Mouse (Mus musculus) heart, embryonic 14.5 days (tissue): ENCODE data around the gene Icmt. TPM values are rescaled to one million over a fixed set of nuclear protein-coding genes. Genes with fewer than 3 reads are reported as not detected.

Experiments
- ATAC-seq: fragments of 200-750 bp; cut with Nextera tagmentation; 2 replicates; pipeline ENCODE4 v1.8.0; 2017; ENCODE audit warnings: low read depth, moderate TSS enrichment; ENCODE audit not compliant: insufficient number of reproducible peaks, insufficient read depth, low FRiP score
- H3K27ac ChIP-seq, 2 experiments: fragments of 200-500 bp in 1 of 2; fragments of 300-500 bp in 1 of 2; sonication (generic) in 1 of 2; replicated peaks in 1 of 2; 2 replicates each; pipeline ENCODE4 v1.5.1; 2012 to 2014; ENCODE audit warnings: low read depth in 2 of 2, low read length in 2 of 2, control low read depth in 1 of 2, mild to moderate bottlenecking in 1 of 2, mixed read lengths in 1 of 2; ENCODE audit not compliant: control insufficient read depth in 1 of 2, insufficient read depth in 1 of 2
- H3K27me3 ChIP-seq: fragments of 300-500 bp; sonication (generic); 2 replicates; pipeline ENCODE4 v1.6.1; 2014; ENCODE audit warnings: mild to moderate bottlenecking, low read length, control low read depth; ENCODE audit not compliant: control insufficient read depth, insufficient read depth
- H3K36me3 ChIP-seq: fragments of 300-500 bp; sonication (generic); 2 replicates; pipeline ENCODE4 v1.6.1; 2014; ENCODE audit warnings: mild to moderate bottlenecking, control low read depth, low read length, mixed read lengths; ENCODE audit not compliant: control insufficient read depth, insufficient read depth
- H3K4me1 ChIP-seq, 2 experiments: fragments of 200-500 bp in 1 of 2; fragments of 300-500 bp in 1 of 2; sonication (generic) in 1 of 2; 2 replicates each; pipeline ENCODE4 v1.6.1; 2012 to 2014; ENCODE audit warnings: low read length in 2 of 2, control low read depth in 1 of 2, mixed read lengths in 1 of 2; ENCODE audit not compliant: control insufficient read depth in 2 of 2, insufficient read depth in 2 of 2
- H3K4me2 ChIP-seq: fragments of 300-500 bp; sonication (generic); 2 replicates; pipeline ENCODE4 v1.6.1; 2014; ENCODE audit warnings: mild to moderate bottlenecking, low read length
- H3K4me3 ChIP-seq, 2 experiments: fragments of 200-500 bp in 1 of 2; fragments of 300-500 bp in 1 of 2; sonication (generic) in 1 of 2; 2 replicates each; pipeline ENCODE4 v1.5.1; 2012 to 2014; ENCODE audit warnings: low read length in 2 of 2, mild to moderate bottlenecking in 2 of 2, control low read depth in 1 of 2, low read depth in 1 of 2, moderate library complexity in 1 of 2; ENCODE audit not compliant: control insufficient read depth in 1 of 2, insufficient read depth in 1 of 2
- H3K9ac ChIP-seq: fragments of 300-500 bp; sonication (generic); 2 replicates; pipeline ENCODE4 v1.6.1; 2014; ENCODE audit warnings: mild to moderate bottlenecking, low read length
- H3K9me3 ChIP-seq: fragments of 300-500 bp; sonication (generic); 2 replicates; pipeline ENCODE4 v1.6.1; 2016; ENCODE audit warnings: low read length, control low read depth; ENCODE audit not compliant: control insufficient read depth
- WGBS: fragments of 180-500 bp; shearing (Covaris S2); extraction: QIAGEN DNeasy Blood & Tissue Kit; methylation state at CpG from one replicate; pipeline ENCODE4 v1.1.7; 2014; 5-methylcytosine and 5-hydroxymethylcytosine counted together
- polyA plus RNA-seq: library from polyadenylated mRNA; unstranded; fragments of >200 nt; fragmentation: Nextera tagmentation; extraction: Ambion mirVana; gene quantifications from 2 replicates; pipeline ENCODE4 v1.2.1, GENCODE M21; 2014

Icmt gene
- polyA plus RNA-seq, 1 experiment from 2014 or later, result 20.3 TPM

DNA sequence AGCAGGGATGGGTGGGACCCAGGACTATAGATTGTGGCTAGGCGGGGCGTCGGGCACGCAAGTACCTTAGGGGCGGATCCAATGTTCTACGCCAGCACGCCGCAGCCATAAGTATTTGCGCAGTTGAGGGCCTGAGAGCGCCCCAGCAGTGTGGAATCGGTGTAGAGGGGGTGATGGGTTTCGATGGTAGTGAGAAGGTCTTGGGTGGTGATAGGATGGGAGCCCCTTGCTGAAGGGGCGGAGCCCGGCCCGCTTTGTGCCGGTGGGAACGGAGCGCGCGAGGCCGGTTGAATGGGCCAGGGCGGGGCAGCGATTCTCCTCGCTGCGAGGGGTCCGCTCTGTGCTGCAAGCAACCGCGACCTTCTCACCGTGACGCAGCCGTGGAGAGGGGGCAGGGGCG lies 10.8 kb upstream of the Icmt start:
- Histone ChIP-seq H3K27ac (no peak overlapping the region), H3K36me3 (peaks cover 8% of the 10 kb centered on the region; the same call in 1 of the 2 replicates), H3K27me3 (peaks cover 89% of the 10 kb centered on the region), H3K4me1 (peaks cover 4 to 19% of the 10 kb centered on the region in 2 experiments; a peak in 3 of 4 replicates), H3K9me3 (no peaks in the 10 kb centered on the region), H3K4me3 (no peak overlapping the region), H3K4me2 (no peak overlapping the region), H3K9ac (no peak overlapping the region)
- WGBS, result 6% methylated on average over 32 of the region's 32 CpGs
- ATAC-seq, result no peak

DNA sequence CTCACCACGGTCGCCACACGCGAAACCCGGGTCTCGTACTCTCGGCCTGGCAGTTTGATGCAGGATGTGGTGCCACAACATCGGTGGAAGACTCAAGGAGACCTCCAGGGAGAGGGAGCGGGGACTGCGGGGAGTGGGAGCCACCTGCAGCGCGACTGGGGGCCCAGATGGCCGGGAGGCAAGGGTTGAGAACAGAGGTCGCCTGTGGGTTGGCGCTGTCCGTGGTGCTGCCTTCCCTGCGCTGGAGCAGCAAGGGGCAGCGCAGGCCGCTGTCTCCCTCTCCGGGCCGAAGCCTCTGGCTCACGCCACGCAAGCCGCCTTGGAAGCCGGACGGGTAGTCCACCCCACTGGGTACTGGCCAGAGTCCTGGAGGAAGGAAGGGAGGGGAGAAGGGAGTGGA lies 10.1 kb upstream of the Icmt start:
- Histone ChIP-seq H3K9ac (no peak overlapping the region), H3K4me1 (peaks cover 4 to 19% of the 10 kb centered on the region in 2 experiments; a peak in 3 of 4 replicates), H3K36me3 (peaks cover 5% of the 10 kb centered on the region; the same call in 1 of the 2 replicates), H3K9me3 (no peaks in the 10 kb centered on the region), H3K27ac (no peak overlapping the region), H3K4me3 (no peak overlapping the region), H3K27me3 (peaks cover 89% of the 10 kb centered on the region), H3K4me2 (no peak overlapping the region)
- 7% methylated on average over 26 of the region's 26 CpGs for WGBS
- ATAC-seq, result no peak

DNA sequence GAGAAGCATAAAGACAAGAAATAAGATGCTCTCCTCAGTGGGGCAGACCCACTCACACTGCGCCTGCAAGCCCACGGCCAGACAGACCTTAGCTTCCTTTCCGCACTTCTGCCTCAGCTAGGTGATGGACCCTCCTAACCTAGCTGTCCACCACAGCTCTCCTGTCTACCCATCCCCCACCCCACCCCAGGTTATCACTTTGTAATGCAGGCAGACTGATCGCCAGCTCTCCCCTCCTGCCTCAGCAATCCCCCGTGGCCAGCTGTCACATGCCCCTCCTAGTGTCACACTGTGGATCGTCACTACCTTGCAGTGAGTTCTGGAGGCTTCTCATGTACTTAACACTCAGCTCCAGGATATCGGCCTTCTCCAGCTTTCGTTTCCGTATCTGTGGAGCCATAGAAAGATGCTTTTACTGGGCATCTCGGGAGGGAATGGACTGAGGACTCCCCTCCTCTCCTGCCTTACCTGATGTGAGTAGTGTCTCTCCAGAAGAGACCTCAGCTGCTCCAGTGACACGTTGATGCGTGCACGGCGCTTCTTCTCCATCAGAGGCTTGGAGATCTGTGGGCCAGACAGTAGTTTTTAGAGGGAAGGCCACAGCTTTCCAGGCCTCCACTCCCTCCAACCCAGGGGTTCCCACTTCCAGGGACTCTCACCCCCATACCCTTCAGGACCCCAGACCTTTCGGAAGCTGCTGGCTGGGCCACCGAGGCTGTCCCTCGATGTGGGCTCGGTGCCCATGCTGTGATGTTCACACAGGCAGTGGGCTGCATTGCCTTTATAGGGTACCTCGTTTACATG lies 9.5 kb upstream of the Icmt start:
- Histone ChIP-seq H3K9ac (no peak overlapping the region), H3K4me3 (no peak overlapping the region), H3K27me3 (peaks cover 89% of the 10 kb centered on the region), H3K4me2 (no peak overlapping the region), H3K27ac (no peak overlapping the region), H3K4me1 (peaks cover 4 to 19% of the 10 kb centered on the region in 2 experiments; a peak in 3 of 4 replicates), H3K9me3 (no peaks in the 10 kb centered on the region), H3K36me3 (peaks cover 5% of the 10 kb centered on the region; the same call in 1 of the 2 replicates)
- ATAC-seq, result no peak
- WGBS, result 20% methylated on average over 19 of the region's 19 CpGs

DNA sequence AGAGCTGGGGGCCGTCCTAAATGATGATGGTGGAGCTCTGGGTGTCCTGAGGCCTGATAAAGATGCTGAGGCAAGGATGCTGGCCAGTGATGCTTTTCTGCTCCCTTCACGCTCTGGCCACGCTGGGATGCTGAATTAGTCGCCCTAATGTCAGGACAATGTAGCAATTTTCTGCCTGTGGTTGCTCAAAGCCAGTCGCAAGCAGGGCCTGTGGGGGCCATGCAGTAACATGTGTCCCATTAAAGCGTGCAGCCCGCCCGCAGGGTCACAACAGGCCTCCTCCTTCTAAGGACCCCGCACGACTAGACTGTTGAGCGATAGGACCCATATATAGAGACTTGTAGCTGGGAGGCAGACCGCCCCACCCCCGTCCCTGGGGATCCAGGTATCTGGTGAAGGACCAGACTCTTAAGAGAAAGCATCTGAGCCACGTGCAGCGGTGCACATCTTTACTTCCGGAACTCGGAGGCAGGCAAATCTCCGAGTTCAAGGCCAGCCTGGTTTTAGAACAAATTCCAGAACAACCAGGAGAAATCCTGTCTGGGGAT lies 8.6 kb upstream of the Icmt start:
- no peak for ATAC-seq
- peaks cover 0 to 9% of the 10 kb centered on the region in 2 experiments; a peak in 3 of 4 replicates for H3K4me1 ChIP-seq
- H3K27me3 ChIP-seq, result peaks cover 91% of the 10 kb centered on the region
- no peak overlapping the region for H3K9ac ChIP-seq
- H3K4me2 ChIP-seq, result no peak overlapping the region
- WGBS, result 57% methylated on average over 18 of the region's 18 CpGs
- no peak overlapping the region for H3K4me3 ChIP-seq
- no peak overlapping the region for H3K27ac ChIP-seq
- peaks cover 5% of the 10 kb centered on the region; the same call in 1 of the 2 replicates for H3K36me3 ChIP-seq
- no peaks in the 10 kb centered on the region for H3K9me3 ChIP-seq

DNA sequence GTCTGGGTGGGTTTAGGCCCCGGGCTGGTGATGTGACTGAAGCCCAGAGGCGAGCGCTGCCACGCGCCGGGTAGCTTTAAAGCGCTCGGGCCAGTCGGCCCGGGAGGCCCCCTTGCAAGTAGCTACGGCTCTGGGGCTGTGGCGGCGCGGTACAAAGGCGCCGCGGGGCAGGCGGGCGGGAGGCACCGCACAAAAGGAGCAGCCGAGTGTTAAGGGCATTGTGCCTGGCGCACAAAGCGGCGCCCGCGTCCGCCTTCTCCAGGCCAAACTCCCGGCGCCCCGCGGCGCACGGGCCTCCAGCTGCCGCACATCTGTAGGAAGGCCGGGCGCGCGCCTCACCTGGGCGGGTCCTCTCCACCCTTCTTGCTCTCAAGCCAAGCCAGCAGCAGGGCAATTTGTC lies 6.6 kb upstream of the Icmt start:
- Histone ChIP-seq H3K9ac (no peak overlapping the region), H3K27ac (no peak overlapping the region), H3K4me2 (peak overlapping the region; percentile 29), H3K27me3 (peaks cover 76% of the 10 kb centered on the region), H3K9me3 (no peaks in the 10 kb centered on the region), H3K4me1 (peaks cover 1 to 9% of the 10 kb centered on the region in 2 experiments), H3K4me3 (peak overlapping the region in 1 of 2 experiments; percentile 21; a peak in 2 of 4 replicates), H3K36me3 (no peaks in the 10 kb centered on the region)
- ATAC-seq, result no peak
- WGBS, result under 1% methylated on average over 39 of the region's 39 CpGs

DNA sequence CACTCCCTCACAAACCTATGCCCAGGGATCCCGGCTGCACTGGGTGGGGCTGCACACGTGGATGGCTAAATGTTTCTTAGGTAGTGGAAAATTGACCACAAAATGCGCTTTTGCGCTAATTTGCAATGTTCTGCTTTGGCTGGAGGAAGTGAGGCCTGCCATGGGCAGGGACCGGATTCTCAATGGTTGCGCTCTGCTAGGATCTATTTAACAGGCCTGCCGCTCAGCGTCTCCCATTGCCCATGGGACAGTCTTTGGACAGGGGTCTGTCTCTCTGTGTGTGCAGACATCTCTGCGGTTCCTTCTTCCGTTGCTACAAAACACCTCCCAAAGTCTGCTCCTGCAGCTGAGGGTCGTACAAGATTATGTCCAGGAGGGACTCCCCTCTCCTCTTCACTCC lies 6.0 kb upstream of the Icmt start:
- 18% methylated on average over 11 of the region's 11 CpGs for WGBS
- Histone ChIP-seq H3K9me3 (no peaks in the 10 kb centered on the region), H3K4me3 (no peak overlapping the region), H3K27me3 (peaks cover 71% of the 10 kb centered on the region), H3K27ac (no peak overlapping the region), H3K36me3 (no peaks in the 10 kb centered on the region), H3K9ac (no peak overlapping the region), H3K4me2 (no peak overlapping the region), H3K4me1 (peaks cover 3 to 9% of the 10 kb centered on the region in 2 experiments)
- ATAC-seq, result no peak

DNA sequence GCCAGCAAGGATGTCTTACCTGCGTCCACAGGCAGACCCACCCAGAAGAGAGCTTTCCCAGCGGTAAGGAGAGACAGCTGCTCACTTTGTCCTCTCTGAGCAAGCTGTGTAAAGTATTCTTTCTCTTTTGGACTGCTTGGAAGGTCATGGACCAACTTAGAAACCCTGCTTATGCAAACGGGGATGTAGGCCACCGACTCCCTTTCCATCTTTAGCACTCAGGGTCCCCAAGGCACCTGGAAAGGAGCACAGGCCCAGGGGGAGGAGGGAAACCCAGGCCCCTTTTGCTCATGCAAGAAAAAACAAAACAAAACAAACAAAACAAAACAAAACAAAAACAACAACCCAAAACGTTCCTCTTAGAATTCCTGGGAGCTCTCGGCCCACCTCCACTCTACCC lies 5.5 kb upstream of the Icmt start, which contains the start of gene Hes3:
TSS of gene Hes3 (minus strand) at position 101 of the 400 bp plus-strand sequence.
- Histone ChIP-seq H3K4me1 (peaks cover 6% of the 10 kb centered on the region in 2 experiments; a peak in 3 of 4 replicates), H3K27ac (no peak within 1 kb of the TSS), H3K9me3 (no peaks in the 10 kb centered on the region), H3K4me2 (peak within 1 kb of the TSS; percentile 29), H3K9ac (no peak within 1 kb of the TSS), H3K36me3 (no peaks in the 10 kb centered on the region), H3K27me3 (peaks cover 65% of the 10 kb centered on the region), H3K4me3 (peak within 1 kb of the TSS in 1 of 2 experiments; percentile 21; a peak in 1 of 4 replicates)
- 26% methylated on average over 6 of the region's 6 CpGs for WGBS
- no peak for ATAC-seq
